Mouse (Mus musculus) urinary bladder, postnatal 25 days (tissue): ENCODE results near the gene N4bp1.

ENCODE experiments used
- DNase-seq: peaks from one replicate; pipeline ENCODE4 v3.0.0; 2022; ENCODE audit warnings: low spot score

N4bp1 gene

DNA sequence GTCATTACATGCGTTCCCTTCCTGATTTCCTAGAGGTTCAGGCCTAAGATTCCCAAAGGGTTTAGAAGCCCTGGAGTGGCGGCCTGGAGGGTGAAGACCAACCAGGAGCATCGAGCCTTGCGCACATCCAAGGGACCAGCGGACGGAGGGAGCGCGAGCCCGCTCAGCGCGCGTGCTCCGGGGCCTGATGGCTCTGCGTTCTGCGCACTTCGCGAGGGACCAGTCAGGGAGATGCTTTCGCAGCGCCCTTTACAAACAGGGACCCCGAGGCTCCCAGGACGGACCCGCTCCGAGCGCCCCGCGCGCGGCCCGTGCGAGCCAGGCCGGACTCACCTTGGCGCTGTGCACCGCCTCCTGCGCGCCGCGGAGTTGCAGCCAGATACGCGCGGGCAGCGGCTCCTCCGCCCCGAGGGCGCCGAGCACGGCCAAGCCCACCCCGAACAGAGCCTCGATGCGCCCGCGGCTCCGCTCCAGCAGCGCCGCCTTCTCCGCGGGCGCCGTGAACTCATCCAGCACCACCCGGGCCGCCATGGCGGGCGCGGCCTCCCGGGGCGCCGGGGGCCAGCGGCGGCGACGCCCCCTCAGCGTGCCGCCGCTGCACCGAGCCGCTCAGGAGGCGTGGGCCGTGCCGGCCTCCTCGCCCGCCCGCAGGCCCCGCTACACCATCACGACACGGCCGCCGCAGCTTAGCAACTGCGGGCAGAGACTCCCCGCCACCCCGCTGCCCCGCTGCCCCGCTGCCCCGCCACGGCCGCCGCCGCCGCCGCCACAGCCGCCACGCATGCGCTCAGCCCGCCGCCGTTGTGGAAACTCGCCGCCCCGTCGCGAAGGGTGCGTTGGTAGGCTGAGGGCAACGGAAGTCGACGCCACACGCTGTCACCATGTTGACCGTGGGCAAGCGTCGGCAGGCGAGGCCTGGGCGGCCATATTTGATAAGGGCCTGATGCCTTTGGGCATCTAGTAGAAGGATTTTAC lies at the start of gene N4bp1:
TSS of gene N4bp1 (minus strand) at position 770 of the 975 bp plus-strand sequence.
- DNase-seq: peak; percentile 87

DNA sequence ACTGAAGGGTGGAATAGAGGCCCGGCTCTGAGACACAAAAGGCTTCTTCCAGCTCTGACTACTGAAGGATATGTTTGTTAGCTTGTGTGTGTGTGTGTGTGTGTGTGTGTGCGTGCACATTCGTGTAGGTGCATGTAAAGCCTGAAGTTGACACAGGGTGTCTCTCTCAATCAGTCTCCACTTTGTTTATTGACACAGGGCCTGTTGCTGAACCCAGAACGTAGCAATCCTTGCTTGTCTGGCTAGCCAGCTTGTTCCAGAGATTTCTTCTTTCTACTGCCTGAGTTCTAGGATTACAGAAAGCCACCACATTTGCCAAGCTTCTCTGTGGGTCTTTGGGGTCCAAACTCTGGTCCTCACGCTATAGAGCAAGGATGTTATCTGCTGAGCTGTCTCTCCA lies 49.8 kb upstream of the N4bp1 start:
- no peak for DNase-seq

DNA sequence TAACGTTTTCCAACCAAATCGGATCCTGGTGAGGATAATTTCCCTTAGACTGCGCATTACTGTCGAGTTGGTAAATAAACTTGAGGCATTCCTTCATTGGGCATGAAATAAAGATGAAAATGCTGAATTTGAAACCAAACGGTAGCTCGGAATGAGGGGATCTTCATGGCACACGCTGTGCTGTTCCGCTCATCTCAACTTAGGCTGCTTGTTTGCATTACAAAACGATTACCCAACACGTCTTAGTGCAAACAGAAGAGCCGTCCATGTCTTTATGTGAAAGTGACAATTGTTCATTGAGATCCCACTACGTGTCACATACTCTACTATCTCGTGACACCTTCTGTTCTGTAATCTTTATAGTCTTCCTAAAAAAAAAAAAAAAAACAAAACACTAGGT lies 49.3 kb upstream of the N4bp1 start:
- no peak for DNase-seq

DNA sequence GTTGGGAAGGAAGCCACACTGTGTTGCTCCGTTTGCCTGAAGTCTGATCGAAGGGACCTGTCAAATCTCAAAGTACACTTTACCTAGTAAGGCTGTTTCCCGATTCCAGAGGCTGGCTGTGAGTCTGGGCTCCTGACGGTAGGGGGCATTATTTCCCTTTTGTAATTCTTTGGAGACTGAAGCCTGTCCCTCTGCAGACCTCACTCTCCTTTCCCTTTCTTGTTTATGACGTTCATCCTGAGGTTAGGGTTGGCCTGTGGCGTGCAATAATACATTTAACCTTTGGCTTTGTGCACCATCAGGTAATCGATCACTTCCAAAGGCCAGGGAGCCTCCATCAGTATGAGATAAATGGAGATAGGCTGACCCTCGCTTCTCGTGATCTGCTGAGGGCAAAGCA lies 48.8 kb upstream of the N4bp1 start:
- DNase-seq: peak; percentile 5

DNA sequence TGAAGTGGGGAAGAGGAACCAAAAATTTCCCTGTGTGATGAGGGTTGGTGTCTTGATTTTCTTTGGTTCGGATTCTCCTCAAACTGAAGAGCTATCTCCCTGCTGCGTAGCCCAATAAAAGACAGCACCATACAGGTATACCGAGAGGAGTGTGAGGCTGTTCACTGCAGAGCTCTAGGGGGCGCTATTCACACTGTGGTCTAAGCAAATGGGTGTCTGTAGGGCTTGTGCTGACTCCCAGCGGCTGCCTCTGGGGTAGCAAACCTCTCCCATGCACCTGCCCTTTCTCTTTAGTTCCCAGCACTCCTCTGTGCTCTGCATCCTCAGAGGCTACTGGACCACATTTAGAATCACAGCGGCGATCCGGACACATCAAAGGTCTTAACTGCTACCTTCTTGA lies 41.2 kb upstream of the N4bp1 start:
- no peak for DNase-seq

DNA sequence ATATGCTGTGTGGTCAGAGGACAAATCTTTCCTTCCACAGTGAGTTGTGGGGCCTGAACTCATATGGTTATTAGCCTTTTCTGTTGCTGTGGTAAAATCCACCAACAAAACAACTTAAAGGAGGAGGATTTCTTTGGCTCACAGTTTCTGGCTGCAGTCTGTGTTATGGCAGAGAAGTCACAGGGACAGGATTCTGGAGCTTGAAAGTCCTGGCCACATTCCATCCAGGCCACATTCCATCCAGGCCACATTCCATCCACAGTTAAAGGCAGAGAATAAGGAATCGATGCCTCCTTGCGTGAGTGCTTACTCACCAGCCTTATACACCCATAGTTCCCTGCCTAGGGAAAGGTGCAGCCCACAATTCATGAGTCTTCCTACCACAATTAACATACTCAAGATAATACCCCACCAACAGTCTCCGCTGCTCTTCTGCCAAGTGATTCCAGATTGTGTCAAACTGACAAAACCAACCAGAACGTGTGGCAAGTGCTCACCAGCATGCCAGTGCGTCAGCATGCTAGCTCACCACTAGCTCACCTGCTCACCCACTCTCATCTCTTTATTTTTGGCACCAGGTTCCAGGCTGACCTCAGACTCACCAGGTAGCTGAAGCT lies 38.3 kb upstream of the N4bp1 start:
- DNase-seq: no peak

DNA sequence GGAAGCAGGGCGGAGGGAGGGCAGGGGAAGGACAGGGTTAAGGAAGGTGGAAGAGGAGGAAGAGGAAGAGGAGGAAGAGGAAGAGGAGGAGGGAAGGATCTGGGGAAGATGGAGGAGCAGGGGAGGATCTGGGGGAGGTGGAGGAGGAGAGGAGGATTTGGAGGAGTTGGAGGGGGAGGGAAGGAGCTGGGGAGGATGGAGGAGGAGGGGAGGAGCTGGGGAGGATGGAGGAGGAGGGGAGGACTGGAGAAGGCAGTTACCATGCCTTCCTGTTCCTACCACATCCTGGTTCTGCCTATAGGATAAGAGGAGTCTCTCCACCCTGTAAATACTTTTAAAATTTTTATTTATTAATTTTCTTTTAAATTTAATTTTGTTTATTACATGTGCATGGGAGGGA lies 37.6 kb upstream of the N4bp1 start:
- no peak for DNase-seq

DNA sequence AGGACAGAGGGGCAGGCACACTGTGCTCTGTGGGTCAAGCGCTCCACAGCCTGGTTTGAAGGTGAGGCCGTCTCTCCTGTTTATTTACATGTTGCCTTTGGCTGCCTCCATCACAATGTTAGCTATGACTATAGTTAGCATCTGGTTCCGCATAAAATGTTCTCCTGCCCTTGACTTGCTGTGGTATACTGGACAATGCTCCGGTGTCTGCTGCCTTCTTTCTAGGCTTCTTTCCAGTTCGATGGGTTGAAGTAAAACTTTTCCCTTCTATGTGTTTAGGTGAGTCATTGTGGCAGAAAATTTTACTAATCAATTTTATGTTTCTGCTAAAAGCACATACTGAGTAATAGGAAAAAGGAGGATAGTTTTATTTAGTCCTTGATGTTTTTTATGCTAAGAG lies 37.1 kb upstream of the N4bp1 start:
- no peak for DNase-seq

DNA sequence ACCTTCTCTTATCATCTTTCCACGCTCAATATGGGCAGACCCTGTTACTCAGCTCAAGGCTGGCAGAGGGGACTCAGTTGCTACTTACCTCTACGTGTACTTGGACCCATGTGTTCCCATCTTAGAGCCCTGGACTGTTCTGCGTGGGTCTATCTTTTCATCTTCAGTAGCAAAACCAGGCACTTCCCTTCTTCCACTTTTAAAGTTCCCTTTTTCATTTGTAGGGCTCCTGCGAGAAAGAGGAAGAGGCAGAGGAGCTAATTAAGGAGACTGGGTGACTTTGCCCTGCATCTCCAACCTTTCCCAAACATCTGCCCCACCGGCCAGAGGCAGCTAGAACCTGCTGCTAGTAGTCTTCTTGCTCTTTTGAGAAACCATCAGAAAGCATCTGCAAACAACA lies 35.9 kb upstream of the N4bp1 start:
- no peak for DNase-seq

DNA sequence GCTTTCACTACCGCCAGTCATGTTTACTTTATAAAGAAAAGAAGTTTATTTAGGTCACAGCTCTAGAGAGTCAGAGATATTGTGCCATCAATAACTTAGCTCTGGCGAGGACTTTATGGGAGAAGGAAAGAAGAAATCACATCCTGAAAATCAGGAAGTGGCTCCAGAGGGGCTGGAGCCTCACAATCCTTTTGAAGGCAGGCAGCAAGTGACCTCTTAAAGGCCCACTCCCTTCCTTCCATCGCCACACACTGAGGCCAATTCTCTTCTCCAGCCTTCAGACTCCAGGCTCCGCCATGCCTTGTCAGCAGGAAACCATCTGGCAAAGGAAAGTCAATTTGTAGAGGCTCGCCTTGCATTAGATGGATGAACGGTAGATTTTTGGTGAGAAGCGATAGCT lies 35.4 kb upstream of the N4bp1 start:
- DNase-seq: no peak

DNA sequence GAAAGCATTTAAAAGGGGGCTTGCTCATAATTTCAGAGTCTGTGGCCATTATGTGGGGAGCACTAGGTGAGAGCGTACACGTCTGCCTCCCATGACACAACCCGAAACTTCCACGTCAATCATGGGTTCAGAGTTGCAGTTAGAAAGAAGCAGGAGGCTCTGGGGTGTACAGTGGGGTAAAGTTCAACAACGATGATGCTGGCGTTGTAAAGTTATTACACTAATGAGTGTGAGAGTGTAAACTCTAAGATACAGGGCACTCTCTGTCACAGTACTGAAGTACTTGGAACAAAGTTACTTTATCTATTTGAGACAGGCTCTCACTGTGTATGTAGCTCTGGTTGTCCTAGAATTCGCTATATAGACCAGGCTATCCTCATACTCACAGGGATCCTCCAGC lies 35.0 kb upstream of the N4bp1 start:
- no peak for DNase-seq

DNA sequence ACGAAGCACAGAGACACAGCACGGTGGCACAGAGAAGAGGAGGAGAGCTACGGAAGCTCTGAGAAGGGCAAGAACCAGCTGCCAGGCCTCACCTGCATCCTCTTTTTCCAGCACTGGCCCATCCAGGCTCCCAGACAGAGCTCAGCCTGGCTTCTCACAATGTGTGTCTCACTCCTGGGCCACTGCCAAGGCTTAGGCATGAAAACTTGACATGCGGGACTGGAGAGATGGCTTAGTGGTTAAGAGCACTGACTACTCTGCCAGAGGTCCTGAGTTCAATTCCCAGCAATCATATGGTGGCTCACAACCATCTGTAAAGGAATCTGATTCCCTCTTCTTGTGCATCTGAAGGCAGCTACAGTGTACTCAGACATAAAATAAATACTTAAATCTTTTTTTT lies 34.2 kb upstream of the N4bp1 start:
- DNase-seq: no peak

DNA sequence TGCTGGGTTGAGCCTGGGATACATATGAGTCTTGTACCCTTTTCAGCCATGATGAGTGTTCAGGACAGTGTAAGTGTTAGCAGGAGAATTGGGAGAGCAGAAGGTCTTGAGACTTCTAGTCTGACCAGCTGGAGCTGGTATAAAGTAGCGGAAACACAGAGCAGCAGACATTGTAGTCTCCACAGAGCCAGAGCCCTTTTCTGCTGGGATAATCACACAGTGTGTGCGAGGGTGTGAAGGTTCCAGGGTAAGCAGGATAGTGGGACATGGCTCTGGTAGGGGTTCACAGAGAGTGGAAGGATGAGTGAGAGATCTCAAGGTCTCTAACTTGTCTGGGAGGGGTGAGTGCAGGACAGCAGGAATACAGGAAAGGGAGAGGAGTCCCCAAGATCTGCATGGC lies 33.0 kb upstream of the N4bp1 start:
- DNase-seq: no peak

DNA sequence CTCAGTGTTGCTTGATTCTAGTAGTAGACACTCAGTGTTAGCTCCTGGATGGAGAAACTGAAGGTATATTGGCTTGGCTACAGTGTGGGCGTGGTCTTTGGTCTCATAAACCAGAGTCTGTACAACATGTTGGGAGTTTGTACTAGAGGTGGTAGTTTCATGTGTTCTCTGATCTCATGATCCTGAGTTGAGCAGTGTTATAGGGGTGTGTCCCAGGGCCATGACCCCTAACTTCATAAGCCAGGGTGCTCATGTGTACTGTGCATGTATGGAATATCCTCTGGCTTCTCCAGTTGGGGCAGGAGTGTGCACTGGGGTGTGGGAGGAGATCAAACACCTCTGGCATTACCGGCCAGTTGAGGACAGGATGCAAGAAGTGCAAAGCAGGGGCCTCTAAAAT lies 32.6 kb upstream of the N4bp1 start:
- no peak for DNase-seq

DNA sequence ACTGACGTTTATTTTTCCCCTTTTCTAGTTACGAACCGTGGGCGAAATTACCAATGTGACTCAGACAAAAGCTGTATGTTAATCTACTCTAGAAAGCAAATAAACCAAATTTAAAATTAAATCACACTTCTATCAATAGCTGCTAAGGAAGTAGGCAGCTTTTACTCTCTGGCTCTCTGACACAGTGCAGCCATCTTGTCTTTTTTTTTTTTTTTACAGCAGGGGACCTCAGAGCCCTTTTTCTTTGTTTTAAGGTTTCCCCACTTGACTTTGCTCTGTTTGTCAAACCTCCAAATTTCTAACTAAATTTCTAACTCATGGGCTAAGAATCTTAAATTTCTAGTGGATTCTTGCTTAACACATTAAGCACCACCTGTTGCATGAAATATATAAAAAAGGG lies 31.3 kb upstream of the N4bp1 start:
- DNase-seq: no peak

DNA sequence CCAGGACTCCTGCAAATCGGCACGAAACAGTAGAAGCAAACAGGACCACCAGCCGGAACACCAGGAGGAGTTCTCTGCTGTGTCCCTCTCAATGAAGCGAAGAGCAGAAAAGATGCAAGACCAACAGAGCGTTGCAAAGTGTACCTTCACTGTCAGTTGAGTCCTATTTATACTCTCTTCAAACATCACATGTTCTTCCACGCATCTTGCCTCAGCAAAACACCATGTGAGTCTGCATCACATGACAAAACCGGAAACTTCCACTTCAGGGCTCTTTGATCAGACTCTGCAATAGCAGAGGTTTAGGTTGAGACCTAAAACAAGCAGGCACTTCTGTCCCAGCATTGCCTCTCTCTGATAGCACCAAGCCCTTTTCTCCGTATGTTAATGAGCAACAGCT lies 26.1 kb upstream of the N4bp1 start:
- DNase-seq: no peak

DNA sequence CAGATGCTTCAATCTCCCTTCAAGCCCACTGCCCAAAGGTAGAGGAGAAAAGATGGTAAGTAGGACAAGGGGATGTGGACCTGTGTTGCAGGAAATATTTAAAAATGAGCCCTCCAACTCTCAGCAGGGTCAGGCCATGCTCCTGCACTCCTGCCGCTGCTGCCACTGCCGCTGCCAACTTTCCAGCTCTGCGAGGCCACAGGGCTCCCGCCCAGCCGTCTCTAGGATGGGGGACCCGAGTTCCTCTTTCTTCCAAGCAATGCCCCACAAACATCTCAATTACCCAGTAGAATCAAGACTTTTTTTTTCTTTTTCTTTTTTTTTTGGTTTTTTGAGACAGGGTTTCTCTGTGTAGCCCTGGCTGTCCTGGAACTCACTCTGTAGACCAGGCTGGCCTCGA lies 25.2 kb upstream of the N4bp1 start:
- DNase-seq: no peak

DNA sequence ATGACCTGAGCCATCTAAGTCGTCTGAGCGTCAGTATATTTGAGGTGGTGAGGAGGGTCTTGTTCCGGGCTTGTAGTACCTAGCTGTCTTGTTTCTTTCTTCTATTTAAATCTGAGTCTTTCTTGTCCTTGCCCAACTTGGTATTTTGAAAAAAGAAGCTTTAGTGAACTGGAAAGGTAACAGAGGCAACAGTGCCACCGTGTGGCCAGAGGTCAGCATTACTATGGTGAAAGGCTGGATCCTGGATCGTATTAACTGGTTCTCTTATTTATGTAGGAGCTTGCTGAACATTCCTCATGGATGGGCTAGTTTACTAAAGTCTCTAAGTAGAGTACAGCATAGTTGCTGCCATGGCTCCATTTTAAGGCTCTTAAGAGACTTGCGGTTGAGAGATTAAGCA lies 23.5 kb upstream of the N4bp1 start:
- peak; percentile 76 for DNase-seq

DNA sequence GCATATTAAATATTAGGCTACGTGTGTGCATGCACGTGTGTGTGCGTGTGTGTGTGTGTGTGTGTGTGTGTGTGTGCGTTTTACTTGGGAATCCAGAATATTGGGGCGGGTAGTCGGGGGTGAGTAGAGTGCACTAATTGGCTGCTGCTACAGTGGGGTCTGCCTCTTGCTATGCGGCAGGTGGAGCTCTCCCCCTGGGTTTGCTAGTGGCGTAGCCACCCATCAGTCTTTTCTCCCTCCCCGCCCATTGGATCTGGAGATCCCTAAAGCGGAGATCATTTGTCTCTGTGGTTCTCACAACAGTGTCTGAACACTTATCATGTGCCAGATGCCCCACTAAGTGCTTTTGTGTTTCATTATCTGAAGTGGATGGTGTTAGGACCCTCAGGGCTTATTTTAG lies 19.9 kb upstream of the N4bp1 start:
- DNase-seq: no peak

DNA sequence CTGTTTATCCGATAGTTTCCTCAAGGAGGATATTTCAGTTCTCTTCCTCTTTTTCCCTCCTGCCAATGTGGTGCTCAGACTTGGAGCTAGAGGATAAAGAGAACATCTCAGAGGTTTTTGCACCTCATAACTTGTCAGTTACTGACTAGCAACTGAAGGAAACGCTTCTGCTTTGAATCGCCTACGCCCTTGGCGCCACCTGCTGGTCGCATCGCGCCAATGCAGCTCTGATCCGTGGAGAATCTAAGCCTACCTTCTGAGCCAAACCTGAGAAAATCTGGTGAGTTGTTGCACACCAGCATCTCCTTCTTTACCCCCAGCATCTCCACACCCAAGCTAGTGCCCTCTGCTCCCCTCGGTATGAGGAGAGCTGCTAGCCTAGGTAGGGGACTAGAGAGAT lies 18.0 kb upstream of the N4bp1 start:
- DNase-seq: peak; percentile 86

DNA sequence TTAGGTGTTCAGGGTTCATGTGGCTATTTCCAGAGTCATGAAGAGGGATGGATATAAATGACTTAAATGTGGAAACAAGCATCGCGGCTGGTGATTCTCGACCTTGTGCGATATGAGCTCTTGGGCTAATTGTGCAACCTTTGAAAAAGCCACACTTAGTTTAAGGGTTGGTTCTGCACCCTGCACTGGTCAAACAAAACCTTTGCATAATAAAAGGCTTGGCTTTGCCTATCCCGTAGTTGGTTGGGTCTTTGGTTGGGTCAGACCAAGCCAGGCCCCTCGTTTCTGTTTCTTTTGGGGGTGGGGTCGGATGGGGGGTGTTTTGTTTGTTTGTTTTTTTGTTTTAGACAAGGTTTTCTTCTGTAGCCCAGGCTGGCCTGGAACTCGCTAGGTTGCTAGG lies 17.6 kb upstream of the N4bp1 start:
- no peak for DNase-seq

DNA sequence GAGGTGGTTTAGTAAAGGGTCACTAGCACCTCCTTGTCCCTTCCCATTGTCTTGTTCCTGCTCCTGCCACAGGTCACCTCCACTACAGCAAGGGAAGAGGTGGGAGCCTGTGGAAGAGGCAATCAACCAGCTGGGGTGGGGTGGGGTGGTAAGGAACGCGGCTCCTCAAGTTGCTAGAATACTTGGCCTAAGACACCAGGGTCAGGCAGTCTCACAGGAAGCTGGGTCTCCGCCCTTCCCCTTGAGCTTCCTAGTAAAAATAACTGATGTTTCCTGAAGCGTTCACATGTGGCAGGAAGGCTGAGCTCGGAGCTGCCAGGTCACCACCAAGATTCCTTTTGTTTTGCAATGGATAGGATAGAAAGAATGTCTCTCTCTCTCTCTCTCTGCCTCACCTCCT lies 16.9 kb upstream of the N4bp1 start:
- no peak for DNase-seq

DNA sequence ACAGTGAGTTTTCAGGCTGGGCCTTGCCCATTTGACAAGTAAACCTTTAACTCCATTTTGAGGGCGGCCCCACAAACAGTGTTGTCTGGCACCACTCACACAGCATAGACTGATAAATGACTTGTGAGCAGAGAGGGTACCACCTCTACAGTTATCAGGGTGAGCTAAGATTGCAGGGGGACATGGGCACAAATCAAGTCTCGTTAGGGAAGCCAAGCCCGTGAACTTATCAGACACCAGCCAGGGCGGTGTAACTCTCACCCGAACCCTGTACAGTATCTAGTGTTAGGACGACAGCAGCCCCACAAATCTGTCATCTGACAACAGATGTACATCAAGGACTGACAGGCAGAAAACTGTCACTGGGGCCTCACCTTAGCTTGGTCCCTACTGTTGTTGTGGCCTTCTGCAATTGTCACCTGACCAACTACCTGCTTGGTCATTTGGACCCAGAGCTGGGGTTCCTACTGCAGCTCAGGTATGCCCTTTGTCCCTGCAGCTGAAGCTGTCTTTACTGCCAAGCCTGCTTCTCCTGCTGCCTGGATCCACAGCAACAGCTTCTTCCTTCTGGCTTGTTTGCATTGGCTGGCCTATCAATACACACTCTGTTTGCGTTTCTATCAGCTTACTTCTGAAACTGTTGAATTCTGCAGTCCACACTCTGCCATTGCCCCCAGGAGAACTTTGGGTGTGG lies 12.8 kb upstream of the N4bp1 start:
- DNase-seq: no peak
